Mouse (Mus musculus): Measurements from ENCODE around the gene Catspere2.
"Not testable (repeated sequence)": the region's sequence is repeated elsewhere in the genome, so short reads cannot be mapped to it uniquely, and the experiment has no call there.

- TF ChIP-seq POLR2A (IDR thresholded peaks at IDR 0.05; ENCODE audit: borderline replicate concordance, extremely low read depth, low read depth, low read length); CTCF (IDR thresholded peaks at IDR 0.05; ENCODE audit: insufficient read depth, low read length): not testable (repeated sequence)
Observed at GRCm38 (mm10) chr1:178146915-178147314, 163.7 kb downstream of the Catspere2 start.
